Mouse (Mus musculus) megakaryocyte progenitor cell, adult 5-6 weeks (primary cell): ENCODE data around the gene Defb21. TPM values are rescaled to one million over a fixed set of nuclear protein-coding genes. Genes with fewer than 3 reads are reported as not detected.

Experiments used
- ATAC-seq: replicated peaks from 2 replicates; pipeline ENCODE4 v1.8.0; 2016; ENCODE audit warnings: mild to moderate bottlenecking, moderate TSS enrichment, inconsistent platforms; ENCODE audit not compliant: poor library complexity
- total RNA-seq, 2 experiments: library from RNA; stranded (forward) in 1 of 2; stranded (reverse) in 1 of 2; fragments of 157-497, 149-512 nt in 1 of 2; fragments of 200-1000 nt in 1 of 2; gene quantifications; 2 replicates each; pipeline versions ENCODE4 v1.2.3 to v1.2.4; 2015 to 2017

The Defb21 gene
- total RNA-seq, 2 experiments from 2014 or later, result not detected

GRCm38 (mm10) chr2:152601275-152601960, 28.9 kb downstream of the Defb21 start:
- 0 out of 2 replicates have a peak, but pooled peaks have one; percentile 34 for ATAC-seq

DNA sequence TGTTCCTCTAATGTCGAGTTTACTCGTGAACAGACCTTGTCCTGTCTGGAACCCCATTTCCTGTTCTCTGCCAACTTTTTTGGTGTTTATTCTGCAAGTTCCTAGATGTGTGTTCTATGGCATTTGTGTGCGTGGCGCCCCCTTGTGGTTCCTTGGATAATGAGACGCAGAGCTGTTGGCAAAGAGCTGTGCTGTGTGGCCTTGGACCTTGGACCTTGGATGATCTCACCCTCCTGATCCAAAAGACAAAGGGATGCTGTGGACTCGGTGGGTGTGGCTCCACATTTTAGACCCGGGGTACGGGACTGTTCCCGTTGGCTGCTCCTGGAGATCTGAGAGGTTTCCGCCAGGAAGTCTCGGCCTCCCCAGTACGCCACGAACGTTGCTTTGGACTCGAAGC, 31.5 kb downstream of the Defb21 start, which contains the start of gene Defb36:
Gene Defb36 (plus strand): TSS at position 271 of the 400 bp plus-strand sequence.
- ATAC-seq, result no peak

- no peak for ATAC-seq
These were observed 35.2 kb downstream of the Defb21 start for GRCm38 (mm10) chr2:152607746-152608145.

DNA sequence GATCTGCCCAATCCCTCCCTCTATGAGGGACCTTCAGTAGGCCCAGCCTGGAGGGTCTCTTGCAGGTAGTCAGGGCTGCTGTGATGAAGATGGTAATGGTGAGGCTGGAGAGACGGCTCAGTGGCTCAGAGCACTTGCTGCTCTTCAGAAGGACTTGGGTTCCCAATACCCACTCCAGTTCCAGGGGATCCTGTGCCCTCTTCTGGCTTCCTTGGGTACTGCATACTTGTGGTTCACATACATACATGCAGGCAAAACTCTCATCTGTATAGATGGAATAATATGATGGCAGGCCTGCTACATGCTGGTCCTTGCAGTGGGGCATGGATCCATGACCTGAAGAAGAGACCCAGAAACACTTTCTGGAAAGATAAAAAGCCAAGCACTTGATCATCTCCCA, 36.2 kb downstream of the Defb21 start:
- ATAC-seq, result no peak

DNA sequence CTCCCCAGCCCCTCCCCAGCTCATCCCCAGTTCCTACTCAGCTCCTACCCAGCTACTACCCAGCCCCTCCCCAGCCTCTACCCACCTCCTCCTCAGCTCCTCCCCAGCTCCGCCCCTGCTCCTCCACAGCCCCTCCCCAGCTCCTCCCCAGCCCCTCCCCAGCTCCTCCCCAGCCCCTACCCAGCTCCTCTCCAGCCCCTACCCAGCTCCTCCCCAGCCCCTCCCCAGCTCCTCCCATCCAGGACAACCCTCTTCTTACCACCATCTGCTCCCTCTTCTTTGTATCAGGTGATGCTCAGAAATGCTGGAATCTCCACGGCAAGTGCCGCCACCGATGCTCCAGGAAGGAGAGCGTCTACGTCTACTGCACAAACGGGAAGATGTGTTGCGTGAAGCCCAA, 39.6 kb downstream of the Defb21 start:
- no peak for ATAC-seq

- peak; percentile 93 for ATAC-seq
These were observed 43.0 kb downstream of the Defb21 start for GRCm38 (mm10) chr2:152615563-152615962.

GRCm38 (mm10) chr2:152616470-152616869, 43.9 kb downstream of the Defb21 start:
- ATAC-seq, result no peak

DNA sequence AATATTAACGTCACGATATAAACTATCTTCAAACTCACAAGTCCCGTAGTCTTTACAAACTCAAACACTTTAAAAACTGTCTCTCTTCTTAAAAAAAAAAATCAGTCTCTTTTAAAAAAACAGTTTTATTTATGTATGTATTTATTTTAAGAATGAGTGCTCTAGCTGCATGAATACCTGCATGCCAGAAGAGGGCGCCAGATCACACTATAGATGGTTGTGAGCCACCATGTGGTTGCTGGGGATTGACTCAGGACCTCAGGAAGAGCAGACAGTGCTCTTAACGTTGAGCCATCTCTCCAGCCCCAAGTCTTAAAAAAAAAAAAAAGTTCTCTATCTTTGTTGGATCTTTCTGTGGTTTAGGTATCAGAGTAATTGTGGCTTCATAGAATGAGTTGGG, 44.8 kb downstream of the Defb21 start:
- no peak for ATAC-seq

DNA sequence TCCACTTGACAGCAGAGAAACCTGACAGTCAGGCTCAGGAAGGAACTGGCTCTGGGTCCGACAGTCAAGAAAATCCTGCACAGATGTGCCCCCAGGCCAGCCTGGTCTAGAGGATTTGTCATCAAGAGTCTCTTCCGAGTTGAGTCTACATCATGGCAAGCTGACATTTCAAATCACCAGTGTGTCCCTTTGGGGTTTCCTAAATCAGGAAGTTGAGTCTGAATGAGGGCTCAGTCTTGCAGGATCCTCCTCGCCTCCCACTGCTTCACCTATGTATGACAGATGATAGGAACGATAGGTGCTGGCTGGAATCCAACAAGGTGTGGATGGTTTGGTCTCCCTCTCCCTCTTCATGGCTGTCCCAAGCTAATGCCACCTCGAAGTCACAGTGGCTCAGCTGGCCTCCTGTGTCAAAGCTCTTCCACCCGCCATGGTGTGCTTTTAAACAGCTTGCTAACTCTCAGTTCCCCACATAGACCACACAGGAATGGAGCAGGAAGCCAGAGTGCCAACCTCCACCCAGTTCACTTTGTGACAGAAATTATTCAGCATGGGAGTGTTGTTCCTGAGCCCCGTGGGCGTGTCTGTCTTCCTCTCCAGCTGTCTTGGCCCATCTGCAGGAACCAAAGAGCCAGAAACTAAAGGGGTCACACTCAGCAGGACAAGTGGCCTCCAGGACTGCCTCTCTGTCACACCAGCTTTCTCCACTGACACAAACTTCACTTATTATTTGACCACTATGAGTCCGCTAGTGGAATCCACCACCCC, 48.0 kb downstream of the Defb21 start:
- peak; percentile 85 for ATAC-seq

DNA sequence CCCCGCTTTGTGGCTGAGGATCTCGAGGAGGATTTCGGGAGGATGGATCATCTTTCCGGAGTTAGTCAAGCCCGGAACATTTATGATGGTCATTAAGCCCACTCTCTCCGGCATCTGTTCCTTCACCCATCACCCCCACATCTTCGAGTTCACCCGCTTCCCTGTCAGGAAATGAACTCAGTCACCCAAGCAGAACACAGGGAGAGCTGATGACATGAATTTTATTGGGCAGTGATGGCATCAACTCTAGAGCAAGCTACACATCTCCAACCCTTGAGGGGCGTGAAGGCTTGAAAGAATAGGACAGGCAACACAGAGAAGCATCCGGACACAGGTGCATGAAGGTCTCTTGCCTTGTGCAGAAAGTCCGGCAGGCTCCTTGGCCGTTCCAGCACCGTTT, 49.6 kb downstream of the Defb21 start:
- ATAC-seq, result no peak

- no peak for ATAC-seq
These were observed 50.4 kb downstream of the Defb21 start, which contains the start of gene Defb25 for GRCm38 (mm10) chr2:152622953-152623352. TSS of gene Defb25 (minus strand) at chr2:152623053.

Other genes with a start within 250 kb of the Defb21 start
- gene Rbck1, start 240.1 kb upstream of the Defb21 start, total RNA-seq (2015), result 50.3 and 75.6 TPM in 2 replicates
- gene Rbck1, start 240.1 kb upstream of the Defb21 start, total RNA-seq (2017), result 66.8 and 67.2 TPM in 2 replicates
- not detected in 2 replicates for gene Trib3, start 228.7 kb upstream of the Defb21 start, total RNA-seq (2015)
- gene Trib3, start 228.7 kb upstream of the Defb21 start, total RNA-seq (2017), result not detected in 2 replicates
- gene Nrsn2, start 196.1 kb upstream of the Defb21 start, total RNA-seq (2015), result not detected in 2 replicates
- not detected in 2 replicates for gene Nrsn2, start 196.1 kb upstream of the Defb21 start, total RNA-seq (2017)
- 6.8 and 9.0 TPM in 2 replicates for gene Sox12, start 174.7 kb upstream of the Defb21 start, total RNA-seq (2015)
- gene Sox12, start 174.7 kb upstream of the Defb21 start, total RNA-seq (2017), result 1.9 and 2.2 TPM in 2 replicates
- gene Zcchc3, start 157.7 kb upstream of the Defb21 start, total RNA-seq (2015), result 5.3 and 5.7 TPM in 2 replicates
- gene Zcchc3, start 157.7 kb upstream of the Defb21 start, total RNA-seq (2017), result 2.8 and 4.1 TPM in 2 replicates
- gene 6820408C15Rik, start 157.2 kb upstream of the Defb21 start, total RNA-seq (2015), result not detected in 2 replicates
- 0.29 TPM in 1 of 2 replicates, not detected in the other for gene 6820408C15Rik, start 157.2 kb upstream of the Defb21 start, total RNA-seq (2017)
- not detected in 2 replicates for gene Defb23, start 108.1 kb upstream of the Defb21 start, total RNA-seq (2015)
- not detected in 2 replicates for gene Defb23, start 108.1 kb upstream of the Defb21 start, total RNA-seq (2017)
- not detected in 2 replicates for gene Defb20, start 95.7 kb upstream of the Defb21 start, total RNA-seq (2015)
- not detected in 2 replicates for gene Defb20, start 95.7 kb upstream of the Defb21 start, total RNA-seq (2017)
- gene Defb22, start 82.6 kb upstream of the Defb21 start, total RNA-seq (2015), result not detected in 2 replicates
- not detected in 2 replicates for gene Defb22, start 82.6 kb upstream of the Defb21 start, total RNA-seq (2017)
- not detected in 2 replicates for gene Defb26, start 61.1 kb upstream of the Defb21 start, total RNA-seq (2015)
- not detected in 2 replicates for gene Defb26, start 61.1 kb upstream of the Defb21 start, total RNA-seq (2017)
- not detected in 2 replicates for gene Defb28, start 54.5 kb upstream of the Defb21 start, total RNA-seq (2015)
- gene Defb28, start 54.5 kb upstream of the Defb21 start, total RNA-seq (2017), result not detected in 2 replicates
- gene Defb29, start 32.6 kb upstream of the Defb21 start, total RNA-seq (2015), result not detected in 2 replicates
- gene Defb29, start 32.6 kb upstream of the Defb21 start, total RNA-seq (2017), result not detected in 2 replicates
- not detected in 2 replicates for gene Gm17416, start 3.4 kb upstream of the Defb21 start, total RNA-seq (2015)
- not detected in 2 replicates for gene Gm17416, start 3.4 kb upstream of the Defb21 start, total RNA-seq (2017)
- not detected in 2 replicates for gene Defb19, start 7.6 kb downstream of the Defb21 start, total RNA-seq (2015)
- not detected in 2 replicates for gene Defb19, start 7.6 kb downstream of the Defb21 start, total RNA-seq (2017)
- gene Defb45, start 26.7 kb downstream of the Defb21 start, total RNA-seq (2015), result not detected in 2 replicates
- gene Defb45, start 26.7 kb downstream of the Defb21 start, total RNA-seq (2017), result not detected in 2 replicates
- gene Defb36, start 31.6 kb downstream of the Defb21 start, total RNA-seq (2015), result not detected in 2 replicates
- not detected in 2 replicates for gene Defb36, start 31.6 kb downstream of the Defb21 start, total RNA-seq (2017)
- not detected in 2 replicates for gene Defb25, start 50.3 kb downstream of the Defb21 start, total RNA-seq (2015)
- not detected in 2 replicates for gene Defb25, start 50.3 kb downstream of the Defb21 start, total RNA-seq (2017)
- gene Rem1, start 54.2 kb downstream of the Defb21 start, total RNA-seq (2015), result 1.2 TPM in 1 of 2 replicates, not detected in the other
- gene Rem1, start 54.2 kb downstream of the Defb21 start, total RNA-seq (2017), result 0.10 and 0.87 TPM in 2 replicates
- gene H13, start 96.7 kb downstream of the Defb21 start, total RNA-seq (2015), result 169 and 177 TPM in 2 replicates
- gene H13, start 96.7 kb downstream of the Defb21 start, total RNA-seq (2017), result 126 and 128 TPM in 2 replicates
- 8.7 and 12.3 TPM in 2 replicates for gene Mcts2, start 114.3 kb downstream of the Defb21 start, total RNA-seq (2015)
- gene Mcts2, start 114.3 kb downstream of the Defb21 start, total RNA-seq (2017), result 6.1 and 11.0 TPM in 2 replicates
- 8.3 and 11.7 TPM in 2 replicates for gene Id1, start 163.5 kb downstream of the Defb21 start, total RNA-seq (2015)
- gene Id1, start 163.5 kb downstream of the Defb21 start, total RNA-seq (2017), result 3.6 and 7.1 TPM in 2 replicates
- gene Cox4i2, start 181.4 kb downstream of the Defb21 start, total RNA-seq (2015), result 1.4 and 1.5 TPM in 2 replicates
- gene Cox4i2, start 181.4 kb downstream of the Defb21 start, total RNA-seq (2017), result 1.8 TPM in 1 of 2 replicates, not detected in the other